ENCODE assay signal across 23 mouse cellular contexts in the genomic region with DNA sequence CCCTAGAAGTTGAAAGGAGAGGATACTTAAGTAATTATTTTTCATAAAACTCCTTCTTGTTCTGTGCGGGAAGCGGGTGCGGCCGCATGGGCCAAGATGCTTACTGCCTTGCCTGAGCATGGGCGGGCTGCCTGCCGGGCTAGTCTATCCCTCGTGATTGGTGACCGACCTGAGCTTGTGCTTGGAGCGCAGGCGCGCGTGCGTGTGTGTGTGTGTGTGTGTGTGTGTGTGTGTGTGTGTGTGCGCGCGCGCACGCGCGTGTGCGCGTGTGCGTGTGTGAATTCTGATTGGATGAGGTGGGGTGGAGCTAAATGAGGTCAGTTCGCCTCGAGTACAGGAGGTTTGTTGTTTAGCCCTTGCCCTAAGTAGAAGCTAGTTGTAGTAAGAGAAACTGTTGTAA.
"Had no signal": no experiment of that assay in that cellular context is flagged by ENCODE, and none has a peak within 500 bp of the region (broad histone marks: within the 10 kb centered on the region; RNA-seq: fewer than 3 reads in every experiment).

No protein-coding gene starts in this region.

- H3K9me3 ChIP-seq: heart, embryonic 10.5 days; heart, embryonic 12.5 days; hindbrain, embryonic 10.5 days; hindbrain, embryonic 12.5 days; limb, embryonic 13.5 days; limb, embryonic 15.5 days; liver, embryonic 12.5 days had no signal

- H3K27ac ChIP-seq: heart, embryonic 10.5 days; hindbrain, embryonic 10.5 days; hindbrain, embryonic 12.5 days; hindbrain, embryonic 14.5 days; limb, embryonic 13.5 days; limb, embryonic 15.5 days; liver, embryonic 12.5 days; liver, embryonic 14.5 days had no signal

- H3K27me3 ChIP-seq: heart, embryonic 12.5 days; hindbrain, embryonic 12.5 days; limb, embryonic 13.5 days; limb, embryonic 15.5 days; liver, embryonic 12.5 days had no signal

- DNase-seq: gastrocnemius, postnatal 10 days; gastrocnemius, postnatal 25 days; heart, adult 18-20 months; heart, postnatal 10 days; heart, postnatal 4 days; kidney, adult 18-20 months; kidney, adult 8-10 months; kidney, postnatal 14 days; kidney, postnatal 36 days; layer of hippocampus, adult 9-11 months; layer of hippocampus, postnatal 36 days; left cerebral cortex, postnatal 4 days had no signal

- H3K4me3 ChIP-seq: heart, embryonic 10.5 days; heart, embryonic 12.5 days; hindbrain, embryonic 10.5 days; hindbrain, embryonic 12.5 days; limb, embryonic 13.5 days; limb, embryonic 15.5 days; liver, embryonic 12.5 days had no signal

- H3K9ac ChIP-seq: heart, embryonic 12.5 days; hindbrain, embryonic 12.5 days; hindbrain, embryonic 14.5 days; limb, embryonic 13.5 days; limb, embryonic 15.5 days; liver, embryonic 12.5 days; liver, embryonic 14.5 days had no signal

- H3K4me2 ChIP-seq: heart, embryonic 12.5 days; hindbrain, embryonic 12.5 days; hindbrain, embryonic 14.5 days; limb, embryonic 13.5 days; limb, embryonic 15.5 days; liver, embryonic 12.5 days had no signal

- H3K4me1 ChIP-seq: heart, embryonic 10.5 days; hindbrain, embryonic 10.5 days; hindbrain, embryonic 12.5 days; limb, embryonic 13.5 days; limb, embryonic 15.5 days had no signal

- ATAC-seq: hindbrain, embryonic 16.5 days; intestine, postnatal 0 days; liver, embryonic 12.5 days had no signal
